Mouse (Mus musculus): ENCODE results near the gene Mrpl48. TPM values are rescaled to one million over a fixed set of nuclear protein-coding genes. Genes with fewer than 3 reads are reported as not detected.
A peak's percentile ranks its signal among the peaks of the same experiment; 100 is the strongest.
"Not testable (repeated sequence)": the region's sequence is repeated elsewhere in the genome, so short reads cannot be mapped to it uniquely, and the experiment has no call there.

Gene Mrpl48
- total RNA-seq, 2 experiments from 2014 or later, result 53.7 to 73.3 TPM

GRCm38 (mm10) chr7:100590504-100590844 lies 17.6 kb downstream of the Mrpl48 start:
- DNase-seq (ENCODE audit: low spot score in 2 of 2), result no peak

GRCm38 (mm10) chr7:100589816-100590215 lies 18.3 kb downstream of the Mrpl48 start:
- DNase-seq (ENCODE audit: low spot score in 2 of 2), result no peak

GRCm38 (mm10) chr7:100582727-100583236 lies 25.3 kb downstream of the Mrpl48 start:
- DNase-seq (ENCODE audit: low spot score in 2 of 2), result peak; percentile 84 to 88

GRCm38 (mm10) chr7:100582235-100582634 lies 25.9 kb downstream of the Mrpl48 start:
- DNase-seq (ENCODE audit: low spot score in 2 of 2), result no peak

- no peak for DNase-seq (ENCODE audit: low spot score in 2 of 2)
Measured at GRCm38 (mm10) chr7:100578794-100579193, 29.3 kb downstream of the Mrpl48 start.

- no peak for DNase-seq (ENCODE audit: low spot score in 2 of 2)
Measured at GRCm38 (mm10) chr7:100572704-100573103, 35.4 kb downstream of the Mrpl48 start.

- DNase-seq (ENCODE audit: low spot score in 2 of 2), result no peak
Measured at GRCm38 (mm10) chr7:100572061-100572460, 36.0 kb downstream of the Mrpl48 start.

GRCm38 (mm10) chr7:100570930-100571715 lies 37.0 kb downstream of the Mrpl48 start:
- DNase-seq (ENCODE audit: low spot score in 2 of 2), result no peak

- no peak for DNase-seq (ENCODE audit: low spot score in 2 of 2)
Measured at GRCm38 (mm10) chr7:100569907-100570306, 38.2 kb downstream of the Mrpl48 start.

- not testable (repeated sequence) for DNase-seq (ENCODE audit: low spot score in 2 of 2)
Measured at GRCm38 (mm10) chr7:100567238-100567637, 40.9 kb downstream of the Mrpl48 start.

GRCm38 (mm10) chr7:100561861-100562587 lies 46.1 kb downstream of the Mrpl48 start:
- no peak for DNase-seq (ENCODE audit: low spot score in 2 of 2)

GRCm38 (mm10) chr7:100559331-100559730 lies 48.8 kb downstream of the Mrpl48 start:
- DNase-seq (ENCODE audit: low spot score in 2 of 2), result no peak

GRCm38 (mm10) chr7:100557241-100557640 lies 50.9 kb downstream of the Mrpl48 start:
- DNase-seq (ENCODE audit: low spot score in 2 of 2), result peak in 1 of 2 experiments; percentile 6

GRCm38 (mm10) chr7:100555431-100555951 lies 52.6 kb downstream of the Mrpl48 start:
- DNase-seq (ENCODE audit: low spot score in 2 of 2), result no peak

GRCm38 (mm10) chr7:100554939-100555338 lies 53.2 kb downstream of the Mrpl48 start:
- no peak for DNase-seq (ENCODE audit: low spot score in 2 of 2)

- no peak for DNase-seq (ENCODE audit: low spot score in 2 of 2)
Measured at GRCm38 (mm10) chr7:100550338-100551007, 57.6 kb downstream of the Mrpl48 start.

- no peak for DNase-seq (ENCODE audit: low spot score in 2 of 2)
Measured at GRCm38 (mm10) chr7:100549796-100550195, 58.3 kb downstream of the Mrpl48 start.

GRCm38 (mm10) chr7:100547631-100548030 lies 60.5 kb downstream of the Mrpl48 start:
- DNase-seq (ENCODE audit: low spot score in 2 of 2), result peak in 1 of 2 experiments; percentile 12

GRCm38 (mm10) chr7:100544437-100544836 lies 63.7 kb downstream of the Mrpl48 start:
- no peak for DNase-seq (ENCODE audit: low spot score in 2 of 2)

GRCm38 (mm10) chr7:100539516-100539915 lies 68.6 kb downstream of the Mrpl48 start:
- DNase-seq (ENCODE audit: low spot score in 2 of 2), result no peak

- DNase-seq (ENCODE audit: low spot score in 2 of 2), result no peak
Measured at GRCm38 (mm10) chr7:100537519-100537902, 70.6 kb downstream of the Mrpl48 start.
